Mouse (Mus musculus) myocyte (in vitro differentiated cells): ENCODE measurements around the gene Tmem50b.

Experiments used
- CEBPB ChIP-seq: IDR thresholded peaks from 2 replicates; pipeline ENCODE4 v1.6.1; 2011; ENCODE audit warnings: mild to moderate bottlenecking, moderate library complexity; ENCODE audit not compliant: poor library complexity, insufficient read depth, severe bottlenecking
- E2F4 ChIP-seq: IDR thresholded peaks from one replicate; pipeline ENCODE4 v1.6.1; 2011; ENCODE audit warnings: mild to moderate bottlenecking, control low read depth, moderate library complexity; ENCODE audit not compliant: insufficient read depth
- MAX ChIP-seq: IDR thresholded peaks from one replicate; pipeline ENCODE4 v1.6.1; 2011; ENCODE audit warnings: low read depth, mild to moderate bottlenecking, control low read depth
- MYOD1 ChIP-seq, 3 experiments: IDR thresholded peaks; one replicate each; pipeline ENCODE4 v1.6.1; 2011; ENCODE audit warnings: control low read depth in 2 of 3, low read depth in 2 of 3, mild to moderate bottlenecking in 2 of 3, moderate library complexity in 1 of 3; ENCODE audit not compliant: insufficient read length in 2 of 3, control insufficient read depth in 1 of 3
- MYOG ChIP-seq, 3 experiments: IDR thresholded peaks; one replicate each; pipeline ENCODE4 v1.6.1; 2011; ENCODE audit warnings: control low read depth in 2 of 3, low read depth in 2 of 3, mild to moderate bottlenecking in 2 of 3; ENCODE audit not compliant: insufficient read length in 2 of 3, control insufficient read depth in 1 of 3, insufficient read depth in 1 of 3
- POLR2A ChIP-seq: IDR thresholded peaks from one replicate; pipeline ENCODE4 v1.6.1; 2011; ENCODE audit warnings: low read depth, mild to moderate bottlenecking, control low read depth, moderate library complexity; ENCODE audit not compliant: insufficient read length
- POLR2AphosphoS2 ChIP-seq: IDR thresholded peaks from one replicate; pipeline ENCODE4 v1.6.1; 2011; ENCODE audit warnings: low read depth, control low read depth; ENCODE audit not compliant: insufficient read length
- SRF ChIP-seq: IDR thresholded peaks from one replicate; pipeline ENCODE4 v1.6.1; 2011; ENCODE audit warnings: low read depth; ENCODE audit not compliant: control insufficient read depth, insufficient read length
- TCF12 ChIP-seq: IDR thresholded peaks from one replicate; pipeline ENCODE4 v1.6.1; 2011; ENCODE audit warnings: mild to moderate bottlenecking, control low read depth; ENCODE audit not compliant: poor library complexity, insufficient read depth, severe bottlenecking
- USF1 ChIP-seq: IDR thresholded peaks from one replicate; pipeline ENCODE4 v1.6.1; 2011; ENCODE audit warnings: low read depth, mild to moderate bottlenecking, control low read depth, moderate library complexity

- TF ChIP-seq POLR2A (no peak), USF1 (no peak), POLR2AphosphoS2 (no peak), E2F4 (no peak), TCF12 (no peak), MYOD1 (IDR thresholded peaks at IDR 0.05; ENCODE audit: control insufficient read depth in 1 of 3, insufficient read length in 2 of 3, low read depth in 2 of 3) (no peak), MAX (no peak), MYOG (IDR thresholded peaks at IDR 0.05; ENCODE audit: control insufficient read depth in 1 of 3, insufficient read depth in 1 of 3, insufficient read length in 2 of 3, low read depth in 2 of 3) (no peak), CEBPB (no peak), SRF (no peak)
Observed at GRCm38 (mm10) chr16:91568960-91569359, 28.6 kb downstream of the Tmem50b start.
